Mouse (Mus musculus) cerebellum, adult 11-12 months (tissue): Measurements from ENCODE around the gene Abcb6.

Source experiments
- DNase-seq: peaks from one replicate; pipeline ENCODE4 v3.0.0; 2022

Gene Abcb6

GRCm38 (mm10) chr1:75192452-75192851 lies 12.3 kb upstream of the Abcb6 start:
- DNase-seq = peak; percentile 52

DNA sequence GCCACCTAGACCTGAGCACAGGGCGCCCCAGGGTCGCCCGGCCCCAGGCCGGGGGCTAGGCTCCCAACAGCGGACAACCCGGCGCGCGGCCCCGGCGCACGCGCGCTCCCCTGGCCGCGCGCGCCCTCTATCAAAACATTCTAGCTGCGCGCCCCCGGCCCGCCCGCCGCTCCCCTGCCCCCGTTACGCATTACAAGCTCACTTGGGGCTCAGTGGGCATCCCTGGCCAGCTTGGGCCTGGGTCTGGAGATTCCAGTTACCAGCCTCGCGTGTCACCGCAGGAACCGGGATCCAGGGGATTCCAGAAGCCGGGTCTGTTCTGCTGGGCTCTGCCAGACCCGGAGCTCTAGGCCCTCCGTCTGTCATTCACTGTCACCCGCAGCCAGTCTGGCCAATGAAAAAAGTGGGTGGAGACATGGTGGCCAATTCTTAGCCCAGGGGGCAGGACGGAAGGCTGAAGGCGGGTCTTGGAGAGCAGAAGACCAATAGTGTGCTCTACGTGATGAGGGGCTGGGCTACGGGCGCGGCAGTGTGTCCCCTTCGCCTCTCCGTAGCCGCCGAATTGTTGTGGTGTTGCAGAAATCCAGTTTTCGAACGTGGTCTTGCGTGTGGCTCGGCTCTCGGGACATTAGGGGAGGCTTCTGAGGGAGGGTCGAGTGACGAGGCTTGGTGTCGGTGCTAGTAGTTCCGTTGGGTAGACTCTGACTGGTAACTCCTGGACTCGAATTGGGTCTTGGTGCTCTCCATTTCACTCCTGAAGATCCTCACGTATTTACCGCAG lies 11.6 kb upstream of the Abcb6 start, which contains the start of the genes Ankzf1 and Atg9a:
TSS of gene Ankzf1 (plus strand) at position 530 of the 781 bp plus-strand sequence.
TSS of gene Atg9a (minus strand) at position 575 of the 781 bp plus-strand sequence.
- peak; percentile 99 for DNase-seq

DNA sequence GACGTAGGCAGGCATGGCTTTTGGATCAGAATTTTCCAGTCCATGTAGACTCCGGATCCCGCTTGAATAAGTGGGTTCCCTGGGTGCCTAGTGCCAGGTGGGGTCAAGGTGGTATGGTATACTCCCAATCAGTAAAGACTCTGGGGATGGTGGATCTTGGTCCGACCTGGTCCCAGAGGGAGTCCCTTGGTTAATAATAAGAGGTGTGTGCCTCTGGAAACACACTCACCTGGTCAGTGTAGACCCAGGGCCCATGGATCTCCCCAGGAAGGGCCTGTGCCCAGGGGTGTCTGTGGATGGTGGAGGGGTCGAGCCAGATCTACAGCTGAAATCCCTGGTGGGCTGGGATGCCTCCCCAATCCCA lies 11.0 kb upstream of the Abcb6 start:
- no peak for DNase-seq

- no peak for DNase-seq
Observed at GRCm38 (mm10) chr1:75190577-75190976, 10.4 kb upstream of the Abcb6 start.

DNA sequence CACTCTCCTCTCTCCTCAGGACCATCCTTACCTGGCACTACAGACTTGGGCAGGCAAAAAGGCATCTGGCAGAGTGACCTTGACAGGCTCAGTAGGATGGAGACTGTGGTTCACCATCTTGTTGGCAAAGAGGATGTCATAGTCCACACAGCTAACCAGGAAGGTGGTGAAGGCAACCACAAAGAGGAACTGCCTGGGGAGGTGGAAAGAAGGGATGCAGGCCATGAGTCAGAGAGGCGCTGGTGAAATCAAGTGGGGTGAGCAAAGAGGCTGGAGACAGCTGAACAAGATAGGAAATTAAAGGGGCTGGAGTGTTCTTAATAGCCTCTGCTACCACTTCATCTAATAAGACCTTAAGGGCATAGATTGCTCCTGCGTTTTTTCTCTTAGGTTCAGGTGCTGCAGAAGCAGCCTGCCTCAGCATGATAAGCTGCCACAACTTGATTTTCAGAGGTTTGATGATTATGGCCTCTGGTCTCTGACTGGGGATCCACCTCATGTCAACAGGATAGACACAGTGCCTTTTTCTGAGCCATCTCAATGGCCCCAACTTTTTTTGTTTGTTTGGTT lies 7.8 kb upstream of the Abcb6 start:
- DNase-seq = no peak

GRCm38 (mm10) chr1:75187126-75187525 lies 6.9 kb upstream of the Abcb6 start:
- no peak for DNase-seq

DNA sequence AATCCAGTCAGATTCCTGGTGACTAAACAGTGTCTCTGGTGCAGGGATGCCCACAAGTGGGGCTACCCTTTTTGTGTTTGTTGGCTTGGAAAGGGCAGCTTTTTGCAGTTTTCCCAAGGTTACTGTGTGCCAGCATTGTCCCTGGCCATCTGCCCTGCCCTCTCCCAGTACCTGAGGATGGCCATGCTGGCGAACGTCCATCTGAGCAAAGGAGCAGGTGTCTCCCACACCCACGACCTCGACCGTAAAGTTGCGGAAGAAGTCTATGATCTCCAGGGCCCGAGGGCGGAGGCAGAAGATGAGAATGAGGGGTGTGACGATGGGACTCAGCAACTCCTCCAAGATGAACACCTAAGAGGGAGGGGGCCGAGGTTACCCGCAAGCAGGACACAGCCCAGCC lies 5.3 kb upstream of the Abcb6 start:
- peak; percentile 51 for DNase-seq

DNA sequence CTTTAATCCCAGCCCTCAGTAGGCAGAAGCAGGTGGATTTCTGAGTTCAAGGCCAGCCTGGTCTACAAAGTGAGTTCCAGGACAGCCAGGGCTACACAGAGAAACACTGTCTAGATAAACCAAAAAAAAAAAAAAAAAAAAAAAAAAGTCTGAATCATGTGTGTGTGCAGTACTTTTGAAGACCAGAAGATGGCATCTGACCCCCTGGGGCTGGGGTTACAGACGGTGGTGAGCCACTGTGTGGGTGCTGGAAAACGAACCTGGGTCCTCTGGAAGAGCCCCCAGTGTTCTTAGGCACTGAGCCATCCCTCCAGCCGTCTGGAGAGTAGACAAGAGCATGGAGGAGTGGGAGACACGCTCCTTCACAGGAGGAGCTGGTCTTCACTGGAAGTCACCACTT lies 2.0 kb upstream of the Abcb6 start:
- no peak for DNase-seq

- peak; percentile 52 for DNase-seq
Observed at GRCm38 (mm10) chr1:75181377-75181870, 1.2 kb upstream of the Abcb6 start.

- no peak for DNase-seq
Observed at GRCm38 (mm10) chr1:75180741-75181140, 549 bp upstream of the Abcb6 start.

DNA sequence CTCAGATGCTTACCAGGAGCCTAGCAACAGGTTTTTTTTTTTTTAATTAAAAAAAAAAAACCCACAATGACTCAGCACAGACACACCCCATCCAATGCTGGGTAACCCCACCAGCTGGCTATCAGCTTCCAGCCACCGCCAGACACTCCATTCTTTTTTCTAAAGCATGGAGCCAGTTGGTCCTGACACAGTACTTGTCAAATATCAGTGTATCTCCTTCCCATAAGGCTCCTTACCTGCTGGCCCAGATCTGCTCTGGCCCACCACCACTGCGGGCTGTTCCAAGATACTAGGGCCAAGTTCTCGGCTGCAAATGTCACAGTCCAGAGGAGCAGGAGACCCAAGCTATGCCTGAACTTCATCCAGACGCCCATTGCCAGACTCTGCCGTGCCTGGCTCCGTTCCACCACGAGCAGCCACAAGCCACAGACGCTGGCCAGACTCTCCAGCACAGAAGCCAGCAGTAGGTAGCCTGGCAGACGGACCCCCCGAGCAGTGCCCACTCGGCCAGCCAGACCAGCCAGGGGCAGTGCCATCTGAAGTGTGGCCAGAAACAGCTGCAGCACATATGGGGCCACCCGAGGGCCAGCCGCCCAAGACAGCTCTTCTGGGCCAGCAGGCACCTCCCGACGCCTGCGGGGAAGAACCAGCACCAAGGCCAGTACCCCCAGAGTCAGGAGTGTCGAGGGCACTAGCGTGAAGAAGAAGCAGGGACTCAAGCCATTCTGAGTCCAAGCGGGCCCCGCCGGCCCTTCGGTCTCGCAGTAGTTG lies 673 bp downstream of the Abcb6 start:
- peak; percentile 75 for DNase-seq

DNA sequence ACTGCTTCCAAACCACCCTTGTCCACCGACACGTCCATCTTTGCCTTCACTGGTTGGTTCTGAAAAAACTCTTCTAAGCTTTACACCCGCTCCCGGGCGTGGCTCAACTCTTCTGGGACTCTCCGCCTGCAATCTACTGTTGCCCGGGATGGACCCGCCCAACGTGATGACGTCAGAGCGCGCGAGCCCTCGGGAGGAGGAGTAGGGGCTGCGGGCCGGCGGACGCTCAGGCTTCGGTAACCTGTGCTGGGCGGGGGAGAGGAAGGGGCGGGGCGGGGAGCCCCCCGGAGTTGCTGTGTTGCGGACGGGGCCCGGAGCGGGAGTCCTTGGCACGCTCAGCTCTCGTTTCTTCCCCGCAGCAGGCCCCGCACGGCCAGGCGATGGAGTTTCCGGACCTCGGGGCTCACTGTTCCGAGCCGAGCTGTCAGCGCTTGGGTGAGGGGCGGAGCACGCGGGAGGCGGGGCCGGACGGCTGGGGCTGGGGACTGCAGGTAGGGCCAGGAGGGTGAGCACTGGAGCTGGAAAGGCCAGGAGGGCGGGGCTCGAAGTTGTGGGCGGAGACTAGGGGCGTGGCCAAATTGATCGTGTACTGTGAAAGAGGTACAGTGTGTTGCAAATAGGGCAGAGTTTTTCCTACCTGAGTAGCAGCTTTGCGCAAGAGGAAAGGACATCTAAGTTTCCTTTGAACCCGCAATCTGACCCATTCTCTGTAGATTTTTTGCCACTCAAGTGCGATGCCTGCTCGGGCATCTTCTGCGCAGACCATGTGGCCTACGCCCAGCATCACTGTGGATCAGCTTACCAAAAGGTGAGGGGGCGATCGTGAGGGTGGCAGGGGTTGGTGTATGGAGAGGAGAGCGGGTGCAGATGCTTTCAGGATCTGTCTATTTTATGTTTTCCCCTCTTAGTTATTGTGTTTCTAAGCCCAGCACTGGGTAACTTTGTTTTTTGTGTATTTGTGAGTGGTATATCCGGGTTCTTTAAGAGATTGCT lies 11.4 kb downstream of the Abcb6 start, which contains the start of gene Zfand2b:
TSS of gene Zfand2b (plus strand) at position 175 of the 993 bp plus-strand sequence.
- peak; percentile 96 for DNase-seq

DNA sequence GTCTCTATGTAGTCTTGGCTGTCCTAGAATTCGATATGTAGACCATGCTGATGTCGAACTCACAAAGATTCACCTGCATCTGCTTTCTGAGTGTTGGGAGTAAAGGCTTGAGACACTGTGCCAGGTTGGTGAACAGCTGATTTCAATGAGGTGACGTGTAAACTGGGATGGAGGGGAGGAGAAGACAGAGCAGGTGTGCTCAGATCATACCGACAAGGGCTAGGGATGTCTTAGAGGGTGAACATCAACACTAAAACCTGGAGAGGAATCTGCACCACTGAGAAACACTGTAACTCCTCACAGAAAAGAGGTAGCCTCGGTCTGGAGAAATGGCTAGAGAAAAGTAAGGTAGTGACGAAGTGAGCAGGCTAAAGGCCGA lies 12.1 kb downstream of the Abcb6 start:
- no peak for DNase-seq

GRCm38 (mm10) chr1:75160256-75160617 lies 20.0 kb downstream of the Abcb6 start:
- DNase-seq = no peak

DNA sequence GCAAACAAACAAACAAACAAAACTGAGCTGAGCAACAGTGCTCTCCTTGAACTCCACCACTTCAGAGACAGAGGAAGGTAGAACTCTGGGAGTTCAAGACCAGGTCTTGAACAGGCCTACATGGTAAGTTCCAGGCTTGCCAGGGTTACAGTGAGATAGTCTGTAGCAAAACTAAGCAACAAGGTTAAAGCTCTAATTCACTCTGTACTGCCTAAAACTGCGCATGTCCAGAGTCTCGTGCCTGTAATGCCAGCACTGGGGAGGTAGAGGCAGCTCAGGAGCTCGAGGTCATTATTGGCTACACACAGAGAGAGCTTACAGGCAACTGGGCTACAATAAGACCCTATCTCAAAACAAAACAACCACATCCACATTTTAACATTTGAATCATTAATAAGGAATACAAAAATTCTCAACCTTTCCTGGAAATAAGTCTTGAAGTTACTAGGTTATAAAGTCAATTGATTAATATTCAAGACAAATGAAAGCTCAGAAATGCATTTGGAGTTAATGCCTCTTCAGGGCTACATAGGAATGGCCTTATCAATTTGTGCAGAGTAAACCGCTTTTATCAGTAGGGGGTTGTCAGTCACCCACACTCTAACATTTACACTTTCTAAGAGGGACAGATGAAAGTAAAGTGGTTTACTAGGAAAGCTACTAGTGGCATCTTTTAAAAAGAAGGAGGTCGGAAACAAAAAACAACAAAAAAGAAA lies 20.5 kb downstream of the Abcb6 start:
- no peak for DNase-seq

DNA sequence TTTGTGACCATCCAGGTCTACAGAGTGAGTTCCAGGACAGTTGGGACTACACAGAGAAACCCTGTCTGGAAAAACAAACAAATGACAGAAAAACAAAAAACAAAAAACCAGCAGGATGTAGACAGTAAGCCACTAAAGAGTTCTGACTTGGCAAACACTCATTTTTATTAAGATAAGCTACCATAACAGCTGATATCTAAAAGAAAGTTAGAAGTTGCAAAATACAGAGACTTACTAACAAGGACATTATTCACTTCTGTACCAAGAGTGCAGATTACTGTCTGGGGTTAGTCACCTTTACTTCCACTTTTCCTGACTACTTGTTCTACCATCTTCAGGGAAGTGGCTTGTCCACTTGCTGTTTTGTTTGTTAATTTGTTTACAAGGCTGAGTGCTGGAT lies 21.2 kb downstream of the Abcb6 start:
- DNase-seq = no peak

DNA sequence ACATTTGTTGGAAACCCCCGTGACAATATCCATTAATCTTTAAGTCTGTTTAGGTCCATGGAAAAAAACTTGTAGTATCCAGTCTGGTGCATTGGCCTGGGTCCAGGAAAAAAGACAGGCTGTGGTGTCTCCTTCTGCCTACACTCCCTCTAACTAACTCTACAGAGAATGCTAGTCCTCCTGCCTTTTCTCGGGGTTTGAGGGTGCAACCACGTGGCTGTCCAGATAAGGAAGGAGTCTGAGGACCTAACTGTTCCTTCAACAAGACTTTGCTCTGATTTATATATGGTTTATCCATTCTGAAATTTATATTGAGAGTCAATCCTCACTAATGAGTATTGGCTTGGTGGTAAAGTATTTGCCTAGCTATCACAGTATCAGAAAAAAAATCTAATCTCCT lies 24.4 kb downstream of the Abcb6 start:
- DNase-seq = no peak

- no peak for DNase-seq
Observed at GRCm38 (mm10) chr1:75148727-75149126, 31.5 kb downstream of the Abcb6 start.

DNA sequence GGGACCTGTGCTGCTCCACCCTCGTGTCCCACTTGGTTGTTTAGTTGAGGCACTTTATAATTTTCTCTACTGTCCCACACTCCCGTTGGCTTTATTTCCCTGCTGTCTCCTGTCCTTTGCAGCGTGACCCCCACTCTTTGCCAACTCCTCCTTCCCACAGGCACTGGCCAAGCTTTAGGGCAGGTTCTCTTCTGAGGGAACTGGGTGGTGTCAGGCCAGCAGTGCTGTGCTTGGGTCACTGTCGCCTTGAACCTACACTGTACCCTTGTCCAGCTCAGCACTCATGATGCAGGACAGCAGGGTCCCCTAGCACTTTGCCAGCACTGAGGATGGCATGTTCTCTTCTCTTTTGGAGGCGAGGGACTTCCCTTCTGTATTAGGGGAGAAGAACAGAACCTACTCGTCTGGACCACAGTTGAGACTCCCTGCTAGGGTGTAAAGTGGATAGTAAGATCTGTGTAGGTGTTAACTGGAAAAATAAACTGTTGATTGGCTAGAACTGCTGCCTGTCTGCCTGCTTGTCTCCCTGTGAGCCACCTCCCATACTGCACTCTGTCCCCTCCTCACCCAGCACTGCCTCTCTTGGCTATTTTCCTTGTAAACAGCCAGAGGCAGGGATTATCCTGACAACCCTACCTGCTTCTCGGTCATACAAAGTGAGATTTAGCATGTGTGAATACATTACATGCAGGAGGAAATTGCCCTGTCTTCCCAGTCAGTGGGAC lies 32.6 kb downstream of the Abcb6 start:
- no peak for DNase-seq

- no peak for DNase-seq
Observed at GRCm38 (mm10) chr1:75145589-75145988, 34.6 kb downstream of the Abcb6 start.
